Mouse (Mus musculus) lung, postnatal 0 days (tissue): ENCODE measurements around the gene Fam53a. TPM values are rescaled to one million over a fixed set of nuclear protein-coding genes. Genes with fewer than 3 reads are reported as not detected.

ENCODE experiments used
- ATAC-seq: fragments of 200-750 bp; cut with Nextera tagmentation; 2 replicates; pipeline ENCODE4 v1.8.0; 2017; ENCODE audit warnings: moderate library complexity
- DNase-seq: peaks from one replicate; pipeline ENCODE4 v3.0.0-alpha.2; 2016; ENCODE audit warnings: low spot score
- H3K27ac ChIP-seq: fragments of 300-500 bp; sonication (generic); 2 replicates; pipeline ENCODE4 v1.5.1; 2014; ENCODE audit warnings: antibody characterized with exemption, mild to moderate bottlenecking, low read length, mixed read lengths
- H3K27me3 ChIP-seq: fragments of 300-500 bp; sonication (generic); replicated peaks from 2 replicates; pipeline ENCODE4 v1.6.1; 2014; ENCODE audit warnings: low read length, mixed read lengths; ENCODE audit not compliant: insufficient read depth
- H3K36me3 ChIP-seq: fragments of 300-500 bp; sonication (generic); 2 replicates; pipeline ENCODE4 v1.6.1; 2014; ENCODE audit warnings: low read length, mixed read lengths; ENCODE audit not compliant: insufficient read depth
- H3K4me1 ChIP-seq: fragments of 300-500 bp; sonication (generic); 2 replicates; pipeline ENCODE4 v1.6.1; 2014; ENCODE audit warnings: antibody characterized with exemption, low read depth, low read length, mixed read lengths; ENCODE audit not compliant: insufficient read depth
- H3K4me2 ChIP-seq: fragments of 300-500 bp; sonication (generic); replicated peaks from 2 replicates; pipeline ENCODE4 v1.6.1; 2014; ENCODE audit warnings: low read depth, mild to moderate bottlenecking, low read length, moderate library complexity, mixed read lengths
- H3K4me3 ChIP-seq: fragments of 300-500 bp; sonication (generic); 2 replicates; pipeline ENCODE4 v1.5.1; 2014; ENCODE audit warnings: low read depth, low read length
- H3K9ac ChIP-seq: fragments of 300-500 bp; sonication (generic); replicated peaks from 2 replicates; pipeline ENCODE4 v1.6.1; 2014; ENCODE audit warnings: low read depth, mild to moderate bottlenecking
- H3K9me3 ChIP-seq: fragments of 300-500 bp; sonication (generic); 2 replicates; pipeline ENCODE4 v1.6.1; 2016; ENCODE audit warnings: low read length, mixed read lengths
- CTCF ChIP-seq: IDR thresholded peaks from 2 replicates; pipeline ENCODE4 v1.5.1; 2016; ENCODE audit warnings: antibody characterized with exemption, mild to moderate bottlenecking
- EP300 ChIP-seq: IDR thresholded peaks from 2 replicates; pipeline ENCODE4 v1.6.1; 2016; ENCODE audit warnings: antibody characterized with exemption, mild to moderate bottlenecking, control low read depth
- WGBS: fragments of 180-500 bp; shearing (Covaris S2); extraction: QIAGEN DNeasy Blood & Tissue Kit; methylation state at CpG from one replicate; pipeline ENCODE4 v1.1.7; 2014; 5-methylcytosine and 5-hydroxymethylcytosine counted together
- polyA plus RNA-seq: library from polyadenylated mRNA; unstranded; fragments of >200 nt; fragmentation: Nextera tagmentation; extraction: Ambion mirVana; gene quantifications from 2 replicates; pipeline ENCODE4 v1.2.1, GENCODE M21; 2015

Fam53a gene
- polyA plus RNA-seq, 1 experiment from 2014 or later, result 46.1 TPM

- peak overlapping the region; percentile 97; the same call in 1 of the 2 replicates for H3K27ac ChIP-seq
- peaks cover 7% of the 10 kb centered on the region; the same call in 1 of the 2 replicates for H3K36me3 ChIP-seq
- peak overlapping the region; percentile 68 for H3K4me3 ChIP-seq
- ATAC-seq (no peak), DNase-seq (no peak)
- H3K9me3 ChIP-seq, result no peaks in the 10 kb centered on the region
- H3K9ac ChIP-seq, result no peak overlapping the region
- peak overlapping the region; percentile 55 for H3K4me2 ChIP-seq
- TF ChIP-seq CTCF (no peak), EP300 (no peak)
- no peaks in the 10 kb centered on the region for H3K27me3 ChIP-seq
- WGBS, result 2% methylated on average over 9 of the region's 9 CpGs
- peaks cover 10% of the 10 kb centered on the region for H3K4me1 ChIP-seq
Measured at GRCm38 (mm10) chr5:33652783-33653173, 23.3 kb upstream of the Fam53a start.

DNA sequence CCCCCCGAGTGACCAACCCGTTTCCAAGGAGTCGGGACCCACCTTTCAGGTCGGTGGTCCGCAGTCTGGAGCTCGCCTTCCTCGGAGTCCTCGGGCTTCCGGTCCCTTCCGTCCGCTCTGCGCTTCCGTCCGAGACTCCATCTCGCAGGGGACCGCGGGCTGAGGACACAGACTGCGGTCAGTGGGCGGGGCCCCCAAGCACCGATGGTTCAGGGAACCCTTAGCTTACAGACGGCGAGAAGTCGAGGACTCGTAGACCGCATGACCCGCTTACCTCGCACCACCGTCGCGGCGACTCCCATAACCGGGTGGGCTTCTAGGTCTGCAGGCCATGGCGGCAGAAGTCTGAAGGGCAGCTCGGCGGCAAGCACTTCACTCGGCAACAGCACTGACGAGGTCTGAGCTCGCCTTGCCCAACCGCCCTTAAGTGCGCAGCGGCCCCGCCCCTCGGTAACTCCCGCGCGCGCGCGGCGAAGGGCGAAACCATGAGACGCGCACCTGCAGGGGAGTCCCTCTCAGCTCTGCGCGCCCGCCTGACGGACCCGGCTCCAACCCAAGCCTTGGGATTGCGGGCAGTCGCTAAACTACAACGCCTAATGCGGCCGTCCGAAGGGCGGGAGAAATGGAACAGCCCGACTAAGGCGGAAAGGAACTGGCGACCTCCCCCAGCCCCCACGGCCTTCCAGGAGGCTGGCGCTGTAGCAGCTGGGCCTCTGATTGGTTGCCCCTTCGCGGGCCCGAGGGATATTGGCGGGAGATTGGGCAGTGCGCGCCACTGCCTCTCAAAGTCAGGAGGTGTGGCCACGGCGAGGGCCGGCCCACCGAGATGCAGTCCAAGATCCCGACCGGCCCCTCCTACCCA lies 22.7 kb upstream of the Fam53a start, which contains the start of gene Slbp:
Gene Slbp (minus strand): TSS at position 654 of the 862 bp plus-strand sequence.
- ATAC-seq (peak; percentile 97), DNase-seq (peak; percentile 99)
- peaks cover 7% of the 10 kb centered on the region; the same call in 1 of the 2 replicates for H3K36me3 ChIP-seq
- 1% methylated on average over 82 of the region's 82 CpGs for WGBS
- no peaks in the 10 kb centered on the region for H3K9me3 ChIP-seq
- H3K27me3 ChIP-seq, result no peaks in the 10 kb centered on the region
- H3K4me1 ChIP-seq, result peaks cover 8% of the 10 kb centered on the region
- peak within 1 kb of the TSS; percentile 55 for H3K4me2 ChIP-seq
- H3K27ac ChIP-seq, result peak within 1 kb of the TSS; percentile 97
- no peak for TF ChIP-seq EP300
- 0 out of 2 replicates have a peak, but pooled peaks have one; percentile 9 for TF ChIP-seq CTCF
- peak within 1 kb of the TSS; percentile 68 for H3K4me3 ChIP-seq
- H3K9ac ChIP-seq, result peak within 1 kb of the TSS; percentile 69

DNA sequence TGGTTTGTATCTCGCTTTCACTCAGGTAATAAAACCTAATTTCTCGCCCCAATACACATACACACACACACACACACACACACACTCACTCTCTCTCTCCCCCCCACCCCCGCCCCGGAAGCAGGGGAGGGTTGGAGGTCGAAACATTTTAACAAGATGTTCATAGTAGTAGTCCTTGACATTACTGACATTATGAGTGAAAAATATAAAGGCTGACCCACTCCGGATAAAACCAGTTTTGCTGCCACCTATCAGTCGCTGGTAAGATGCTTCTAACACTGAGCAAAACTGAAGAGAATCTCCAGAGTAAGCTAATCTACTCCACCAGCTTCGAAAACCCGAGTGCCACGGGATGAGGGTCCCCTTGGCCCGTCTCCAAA lies 22.1 kb upstream of the Fam53a start:
- no peak for TF ChIP-seq EP300
- TF ChIP-seq CTCF, result peak; percentile 23; the same call in 1 of the 2 replicates
- ATAC-seq, result no peak
- Histone ChIP-seq H3K4me2 (peak overlapping the region; percentile 55), H3K9me3 (no peaks in the 10 kb centered on the region), H3K36me3 (peaks cover 7% of the 10 kb centered on the region; the same call in 1 of the 2 replicates), H3K27me3 (no peaks in the 10 kb centered on the region), H3K9ac (peak overlapping the region; percentile 69), H3K4me3 (peak overlapping the region; percentile 68), H3K27ac (peak overlapping the region; percentile 97), H3K4me1 (peaks cover 3% of the 10 kb centered on the region; the same call in 1 of the 2 replicates)
- DNase-seq, result no peak
- WGBS, result 1% methylated on average over 11 of the region's 11 CpGs

- no peaks in the 10 kb centered on the region for H3K27me3 ChIP-seq
- H3K27ac ChIP-seq, result peak overlapping the region; percentile 97
- WGBS, result 4% methylated on average over 2 of the region's 2 CpGs
- TF ChIP-seq EP300, result no peak
- TF ChIP-seq CTCF, result no peak
- no peak for DNase-seq
- H3K9me3 ChIP-seq, result no peaks in the 10 kb centered on the region
- peak overlapping the region; percentile 68; the same call in 1 of the 2 replicates for H3K4me3 ChIP-seq
- H3K4me2 ChIP-seq, result peak overlapping the region; percentile 55
- ATAC-seq, result no peak
- H3K9ac ChIP-seq, result peak overlapping the region; percentile 69; the same call in 1 of the 2 replicates
- peaks cover 10% of the 10 kb centered on the region; the same call in 1 of the 2 replicates for H3K36me3 ChIP-seq
- H3K4me1 ChIP-seq, result peaks cover 3% of the 10 kb centered on the region; the same call in 1 of the 2 replicates
Measured at GRCm38 (mm10) chr5:33651017-33651416, 21.6 kb upstream of the Fam53a start.

- Histone ChIP-seq H3K4me3 (no peak overlapping the region), H3K27me3 (no peaks in the 10 kb centered on the region), H3K4me1 (no peaks in the 10 kb centered on the region), H3K9me3 (no peaks in the 10 kb centered on the region), H3K4me2 (no peak overlapping the region), H3K36me3 (peaks cover 32% of the 10 kb centered on the region), H3K27ac (no peak overlapping the region), H3K9ac (no peak overlapping the region)
- WGBS, result 30% methylated on average over 3 of the region's 3 CpGs
- TF ChIP-seq CTCF (peak; percentile 82), EP300 (no peak)
- DNase-seq, result peak; percentile 83
- peak; percentile 33; the same call in 1 of the 2 replicates for ATAC-seq
Measured at GRCm38 (mm10) chr5:33640652-33641051, 11.2 kb upstream of the Fam53a start.

- Histone ChIP-seq H3K4me3 (no peak overlapping the region), H3K4me1 (no peaks in the 10 kb centered on the region), H3K9me3 (no peaks in the 10 kb centered on the region), H3K36me3 (peaks cover 20% of the 10 kb centered on the region), H3K9ac (no peak overlapping the region; the same call in 1 of the 2 replicates), H3K4me2 (no peak overlapping the region), H3K27ac (no peak overlapping the region), H3K27me3 (no peaks in the 10 kb centered on the region)
- 44% methylated on average over 4 of the region's 4 CpGs for WGBS
- DNase-seq (no peak), ATAC-seq (no peak)
- TF ChIP-seq EP300 (no peak), CTCF (no peak)
Measured at GRCm38 (mm10) chr5:33638826-33639225, 9.4 kb upstream of the Fam53a start.
